Mouse (Mus musculus) C2C12 (cell line): ENCODE results near the gene Cck.

ENCODE experiments used
- CEBPB ChIP-seq: IDR thresholded peaks from one replicate; pipeline ENCODE4 v1.6.1; 2011; ENCODE audit warnings: low read depth, mild to moderate bottlenecking, control low read depth, moderate library complexity
- CTCF ChIP-seq: IDR thresholded peaks from one replicate; pipeline ENCODE4 v1.5.1; 2011; ENCODE audit not compliant: control insufficient read depth, insufficient read depth, insufficient read length
- MAX ChIP-seq: IDR thresholded peaks from one replicate; pipeline ENCODE4 v1.6.1; 2011; ENCODE audit warnings: mild to moderate bottlenecking, control low read depth
- MYOD1 ChIP-seq: IDR thresholded peaks from one replicate; pipeline ENCODE4 v1.6.1; 2011; ENCODE audit warnings: low read depth; ENCODE audit not compliant: control insufficient read depth, insufficient read length
- USF1 ChIP-seq: IDR thresholded peaks from one replicate; pipeline ENCODE4 v1.6.1; 2011; ENCODE audit warnings: low read depth, mild to moderate bottlenecking, control low read depth, moderate library complexity

GRCm38 (mm10) chr9:121475488-121476452 lies 19.7 kb downstream of the Cck start:
- no peak for TF ChIP-seq CTCF
- TF ChIP-seq MAX: no peak
- TF ChIP-seq USF1: no peak
- TF ChIP-seq MYOD1: no peak
- TF ChIP-seq CEBPB: no peak
